Mouse (Mus musculus) neural tube, embryonic 15.5 days (tissue): Measurements from ENCODE around the gene Gm20388. TPM values are rescaled to one million over a fixed set of nuclear protein-coding genes. Genes with fewer than 3 reads are reported as not detected.

Experiments
- ATAC-seq: fragments of 200-750 bp; cut with Nextera tagmentation; 2 replicates; pipeline ENCODE4 v1.8.0; 2017; ENCODE audit warnings: mild to moderate bottlenecking, moderate TSS enrichment, moderate library complexity; ENCODE audit not compliant: low FRiP score
- H3K27ac ChIP-seq: fragments of 300-500 bp; sonication (generic); replicated peaks from 2 replicates; pipeline ENCODE4 v1.5.1; 2015; ENCODE audit warnings: mild to moderate bottlenecking, inconsistent platforms
- H3K27me3 ChIP-seq: fragments of 300-500 bp; sonication (generic); replicated peaks from 2 replicates; pipeline ENCODE4 v1.6.1; 2015; ENCODE audit warnings: inconsistent platforms
- H3K36me3 ChIP-seq: fragments of 300-500 bp; sonication (generic); 2 replicates; pipeline ENCODE4 v1.6.1; 2015; ENCODE audit warnings: inconsistent platforms
- H3K4me1 ChIP-seq: fragments of 300-500 bp; sonication (generic); 2 replicates; pipeline ENCODE4 v1.6.1; 2015; ENCODE audit warnings: inconsistent platforms
- H3K4me2 ChIP-seq: fragments of 300-500 bp; sonication (generic); 2 replicates; pipeline ENCODE4 v1.6.1; 2015; ENCODE audit warnings: inconsistent platforms, mild to moderate bottlenecking, moderate library complexity
- H3K4me3 ChIP-seq: fragments of 300-500 bp; sonication (generic); replicated peaks from 2 replicates; pipeline ENCODE4 v1.5.1; 2015; ENCODE audit warnings: mild to moderate bottlenecking, inconsistent platforms
- H3K9ac ChIP-seq: fragments of 300-500 bp; sonication (generic); replicated peaks from 2 replicates; pipeline ENCODE4 v1.6.1; 2015; ENCODE audit warnings: mild to moderate bottlenecking, inconsistent platforms
- H3K9me3 ChIP-seq: fragments of 300-500 bp; sonication (generic); replicated peaks from 2 replicates; pipeline ENCODE4 v1.6.1; 2016; ENCODE audit warnings: inconsistent platforms
- WGBS: fragments of 180-500 bp; shearing (Covaris S2); methylation state at CpG from one replicate; pipeline ENCODE4 v1.1.7; 2015; ENCODE audit warnings: mixed read lengths; 5-methylcytosine and 5-hydroxymethylcytosine counted together
- polyA plus RNA-seq: library from polyadenylated mRNA; unstranded; fragments of >200 nt; fragmentation: Nextera tagmentation; extraction: Ambion mirVana; gene quantifications from 2 replicates; pipeline ENCODE4 v1.2.1, GENCODE M21; 2015

Gene Gm20388
- polyA plus RNA-seq, 1 experiment from 2014 or later: not detected

GRCm38 (mm10) chr8:119941471-119941870 lies 30.8 kb downstream of the Gm20388 start:
- Histone ChIP-seq H3K9me3 (no peaks in the 10 kb centered on the region), H3K4me3 (no peak overlapping the region), H3K27ac (no peak overlapping the region), H3K27me3 (no peaks in the 10 kb centered on the region), H3K4me1 (peaks cover 31% of the 10 kb centered on the region), H3K9ac (no peak overlapping the region), H3K4me2 (no peak overlapping the region), H3K36me3 (peaks cover 40% of the 10 kb centered on the region)
- ATAC-seq: no peak
- 91% methylated on average over 18 of the region's 18 CpGs for WGBS

DNA sequence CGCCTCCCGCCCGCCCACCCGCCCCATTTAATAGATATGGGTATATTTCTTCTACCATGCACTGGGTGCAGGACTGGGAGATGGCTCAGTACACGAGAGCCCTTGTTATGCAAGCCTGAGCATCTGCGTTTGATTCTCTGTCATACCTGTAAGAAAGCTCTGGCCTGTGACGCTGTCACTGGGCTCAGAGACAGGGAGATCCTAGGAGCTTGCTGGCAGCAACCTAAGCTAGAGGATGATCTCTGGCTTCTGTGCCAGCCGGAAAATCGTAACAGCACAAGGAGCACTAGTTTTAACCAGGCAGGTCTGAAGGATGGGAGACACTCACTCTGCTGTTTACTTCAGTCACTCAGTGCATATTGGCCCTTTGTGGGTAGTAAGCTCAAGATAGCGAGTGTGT lies 33.0 kb downstream of the Gm20388 start:
- Histone ChIP-seq H3K9ac (no peak overlapping the region), H3K4me2 (no peak overlapping the region), H3K36me3 (peaks cover 40% of the 10 kb centered on the region), H3K27me3 (no peaks in the 10 kb centered on the region), H3K4me1 (peaks cover 43% of the 10 kb centered on the region), H3K9me3 (no peaks in the 10 kb centered on the region), H3K4me3 (no peak overlapping the region), H3K27ac (no peak overlapping the region)
- 77% methylated on average over 10 of the region's 10 CpGs for WGBS
- ATAC-seq: no peak

- Histone ChIP-seq H3K27ac (no peak overlapping the region), H3K4me1 (peaks cover 38% of the 10 kb centered on the region), H3K36me3 (peaks cover 40% of the 10 kb centered on the region), H3K4me3 (no peak overlapping the region), H3K9me3 (no peaks in the 10 kb centered on the region), H3K9ac (no peak overlapping the region), H3K4me2 (no peak overlapping the region), H3K27me3 (no peaks in the 10 kb centered on the region)
- ATAC-seq: peak; percentile 22; the same call in 1 of the 2 replicates
- 64% methylated on average over 9 of the region's 9 CpGs for WGBS
Measured at GRCm38 (mm10) chr8:119944096-119944811, 33.6 kb downstream of the Gm20388 start.

GRCm38 (mm10) chr8:119946326-119946865 lies 35.8 kb downstream of the Gm20388 start:
- ATAC-seq: no peak
- Histone ChIP-seq H3K4me2 (no peak overlapping the region), H3K4me3 (no peak overlapping the region), H3K9ac (no peak overlapping the region), H3K27ac (no peak overlapping the region), H3K4me1 (peaks cover 30% of the 10 kb centered on the region), H3K27me3 (no peaks in the 10 kb centered on the region), H3K9me3 (no peaks in the 10 kb centered on the region), H3K36me3 (peaks cover 53% of the 10 kb centered on the region)
- 62% methylated on average over 8 of the region's 8 CpGs for WGBS

DNA sequence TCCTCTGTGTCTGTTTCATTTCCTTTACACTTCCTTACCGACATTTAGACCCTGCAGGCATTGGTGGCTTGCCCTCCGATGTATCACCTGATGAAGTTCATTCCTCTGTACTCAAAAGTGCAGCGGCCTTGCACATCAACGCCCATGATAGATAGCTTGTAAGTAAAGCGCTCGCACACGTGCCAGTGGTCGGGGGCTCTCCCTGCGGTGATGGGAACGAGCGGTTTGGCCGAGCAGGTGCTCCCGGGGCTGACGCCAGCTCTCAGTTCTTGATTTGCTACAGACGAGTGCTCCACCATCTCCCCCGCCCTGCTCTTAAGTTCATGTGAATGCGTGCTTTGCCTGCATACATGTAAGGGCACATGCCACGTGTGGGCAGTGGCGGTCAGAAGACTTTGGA lies 37.0 kb downstream of the Gm20388 start:
- peaks cover 51% of the 10 kb centered on the region for H3K36me3 ChIP-seq
- 70% methylated on average over 19 of the region's 19 CpGs for WGBS

GRCm38 (mm10) chr8:119948340-119948739 lies 37.7 kb downstream of the Gm20388 start:
- Histone ChIP-seq H3K4me2 (no peak overlapping the region), H3K9ac (no peak overlapping the region), H3K9me3 (no peaks in the 10 kb centered on the region), H3K36me3 (peaks cover 53% of the 10 kb centered on the region), H3K27me3 (no peaks in the 10 kb centered on the region), H3K27ac (no peak overlapping the region), H3K4me3 (no peak overlapping the region), H3K4me1 (peaks cover 36% of the 10 kb centered on the region)
- no peak for ATAC-seq
- 70% methylated on average over 15 of the region's 15 CpGs for WGBS

More for the DNA sequence above, 37.0 kb downstream of the Gm20388 start:
- Histone ChIP-seq H3K27me3 (no peaks in the 10 kb centered on the region), H3K27ac (no peak overlapping the region), H3K4me3 (no peak overlapping the region), H3K4me1 (peaks cover 36% of the 10 kb centered on the region), H3K4me2 (no peak overlapping the region), H3K9ac (no peak overlapping the region), H3K9me3 (no peaks in the 10 kb centered on the region)
- ATAC-seq: no peak

GRCm38 (mm10) chr8:119952282-119952681 lies 41.6 kb downstream of the Gm20388 start:
- Histone ChIP-seq H3K4me1 (peaks cover 27% of the 10 kb centered on the region), H3K27ac (no peak overlapping the region), H3K4me2 (no peak overlapping the region), H3K4me3 (no peak overlapping the region), H3K27me3 (no peaks in the 10 kb centered on the region), H3K9me3 (no peaks in the 10 kb centered on the region), H3K9ac (no peak overlapping the region), H3K36me3 (peaks cover 82% of the 10 kb centered on the region)
- ATAC-seq: no peak
- WGBS: 38% methylated on average over 7 of the region's 7 CpGs

DNA sequence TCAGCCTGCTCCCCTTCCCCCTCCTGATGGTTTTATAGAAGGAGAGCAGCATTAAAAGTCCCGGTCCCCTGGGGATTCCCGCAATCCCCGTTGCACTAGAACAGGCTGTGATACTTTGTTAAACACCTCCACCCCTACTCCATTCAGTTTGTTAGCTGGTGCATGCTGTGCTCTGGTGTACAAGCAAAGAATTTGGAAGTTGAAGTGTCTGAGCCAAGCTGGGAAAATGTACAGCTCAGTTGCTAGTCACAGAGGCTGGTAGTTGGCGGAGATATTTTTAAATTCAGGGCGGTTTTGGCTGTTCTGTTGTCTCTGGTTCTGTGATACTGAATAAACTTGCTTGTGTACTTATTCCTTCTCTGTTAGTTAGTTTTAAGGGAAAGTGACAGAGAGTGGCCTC lies 42.1 kb downstream of the Gm20388 start:
- ATAC-seq: no peak
- Histone ChIP-seq H3K9ac (no peak overlapping the region), H3K27ac (0 out of 2 replicates have a peak overlapping the region, but pooled peaks have one; percentile 2), H3K4me3 (no peak overlapping the region), H3K36me3 (peaks cover 84% of the 10 kb centered on the region), H3K9me3 (no peaks in the 10 kb centered on the region), H3K4me2 (no peak overlapping the region), H3K4me1 (peaks cover 24% of the 10 kb centered on the region), H3K27me3 (no peaks in the 10 kb centered on the region)
- WGBS: 33% methylated on average over 5 of the region's 5 CpGs

- Histone ChIP-seq H3K4me2 (no peak overlapping the region), H3K4me1 (peaks cover 14% of the 10 kb centered on the region), H3K9me3 (no peaks in the 10 kb centered on the region), H3K4me3 (no peak overlapping the region), H3K27me3 (no peaks in the 10 kb centered on the region), H3K9ac (no peak overlapping the region), H3K27ac (no peak overlapping the region), H3K36me3 (peaks cover 78% of the 10 kb centered on the region)
- ATAC-seq: no peak
- WGBS: 93% methylated on average over 8 of the region's 8 CpGs
Measured at GRCm38 (mm10) chr8:119955333-119955732, 44.7 kb downstream of the Gm20388 start.

GRCm38 (mm10) chr8:119958076-119958475 lies 47.4 kb downstream of the Gm20388 start:
- WGBS: 94% methylated on average over 10 of the region's 10 CpGs

GRCm38 (mm10) chr8:119960531-119961104 lies 50.0 kb downstream of the Gm20388 start:
- 41% methylated on average over 5 of the region's 5 CpGs for WGBS

More at GRCm38 (mm10) chr8:119958076-119958475, 47.4 kb downstream of the Gm20388 start:
- ATAC-seq: no peak
- no peaks in the 10 kb centered on the region for H3K9me3 ChIP-seq
- H3K36me3 ChIP-seq: peaks cover 53% of the 10 kb centered on the region
- H3K4me1 ChIP-seq: peaks cover 12% of the 10 kb centered on the region
- no peaks in the 10 kb centered on the region for H3K27me3 ChIP-seq
- H3K27ac ChIP-seq: no peak overlapping the region
- H3K4me2 ChIP-seq: no peak overlapping the region
- no peak overlapping the region for H3K9ac ChIP-seq
- H3K4me3 ChIP-seq: no peak overlapping the region

GRCm38 (mm10) chr8:119964859-119965258 lies 54.2 kb downstream of the Gm20388 start:
- Histone ChIP-seq H3K27ac (no peak overlapping the region), H3K9ac (no peak overlapping the region), H3K36me3 (no peaks in the 10 kb centered on the region), H3K4me2 (no peak overlapping the region), H3K9me3 (no peaks in the 10 kb centered on the region), H3K4me1 (peaks cover 5% of the 10 kb centered on the region), H3K4me3 (no peak overlapping the region), H3K27me3 (no peaks in the 10 kb centered on the region)
- 85% methylated on average over 4 of the region's 4 CpGs for WGBS
- no peak for ATAC-seq

More at GRCm38 (mm10) chr8:119960531-119961104, 50.0 kb downstream of the Gm20388 start:
- Histone ChIP-seq H3K4me3 (no peak overlapping the region), H3K9me3 (no peaks in the 10 kb centered on the region), H3K36me3 (peaks cover 28% of the 10 kb centered on the region), H3K4me1 (peaks cover 5% of the 10 kb centered on the region), H3K9ac (no peak overlapping the region), H3K27ac (peak overlapping the region; percentile 34; the same call in 1 of the 2 replicates), H3K27me3 (no peaks in the 10 kb centered on the region), H3K4me2 (no peak overlapping the region)
- ATAC-seq: peak; percentile 64
